Mouse (Mus musculus) liver, embryonic 16.5 days (tissue): ENCODE measurements around the gene Tmem131l. TPM values are rescaled to one million over a fixed set of nuclear protein-coding genes. Genes with fewer than 3 reads are reported as not detected.

Experiments
- ATAC-seq: fragments of 200-750 bp; cut with Nextera tagmentation; 2 replicates; pipeline ENCODE4 v1.8.0; 2017; ENCODE audit warnings: low read depth, mild to moderate bottlenecking, moderate number of reproducible peaks, moderate library complexity
- H3K27ac ChIP-seq: fragments of 300-500 bp; sonication (generic); 2 replicates; pipeline ENCODE4 v1.5.1; 2014; ENCODE audit warnings: mild to moderate bottlenecking, low read length
- H3K27me3 ChIP-seq: fragments of 300-500 bp; sonication (generic); 2 replicates; pipeline ENCODE4 v1.6.1; 2014; ENCODE audit warnings: low read depth, low read length, mixed read lengths; ENCODE audit not compliant: control insufficient read depth, insufficient read depth
- H3K36me3 ChIP-seq: fragments of 300-500 bp; sonication (generic); 2 replicates; pipeline ENCODE4 v1.6.1; 2014; ENCODE audit warnings: mild to moderate bottlenecking; ENCODE audit not compliant: control insufficient read depth, insufficient read depth
- H3K4me1 ChIP-seq: fragments of 300-500 bp; sonication (generic); 2 replicates; pipeline ENCODE4 v1.6.1; 2014; ENCODE audit warnings: low read depth, low read length, mixed read lengths; ENCODE audit not compliant: control insufficient read depth
- H3K4me2 ChIP-seq: fragments of 300-500 bp; sonication (generic); 2 replicates; pipeline ENCODE4 v1.6.1; 2014; ENCODE audit warnings: low read depth, low read length, mixed read lengths
- H3K4me3 ChIP-seq: fragments of 300-500 bp; sonication (generic); 2 replicates; pipeline ENCODE4 v1.5.1; 2014; ENCODE audit warnings: low read depth, mild to moderate bottlenecking, low read length
- H3K9ac ChIP-seq: fragments of 300-500 bp; sonication (generic); 2 replicates; pipeline ENCODE4 v1.6.1; 2014; ENCODE audit warnings: low read depth, low read length
- H3K9me3 ChIP-seq: fragments of 300-500 bp; sonication (generic); replicated peaks from 2 replicates; pipeline ENCODE4 v1.6.1; 2016; ENCODE audit warnings: low read length; ENCODE audit not compliant: control insufficient read depth
- WGBS: fragments of 180-500 bp; shearing (Covaris S2); extraction: QIAGEN DNeasy Blood & Tissue Kit; methylation state at CpG from one replicate; pipeline ENCODE4 v1.1.7; 2014; ENCODE audit not compliant: insufficient replicate concordance; 5-methylcytosine and 5-hydroxymethylcytosine counted together
- polyA plus RNA-seq: library from polyadenylated mRNA; unstranded; fragments of >200 nt; fragmentation: Nextera tagmentation; extraction: Ambion mirVana; gene quantifications from 2 replicates; pipeline ENCODE4 v1.2.1, GENCODE M21; 2015

Gene Tmem131l
- polyA plus RNA-seq, 1 experiment from 2014 or later: 29.8 TPM

DNA sequence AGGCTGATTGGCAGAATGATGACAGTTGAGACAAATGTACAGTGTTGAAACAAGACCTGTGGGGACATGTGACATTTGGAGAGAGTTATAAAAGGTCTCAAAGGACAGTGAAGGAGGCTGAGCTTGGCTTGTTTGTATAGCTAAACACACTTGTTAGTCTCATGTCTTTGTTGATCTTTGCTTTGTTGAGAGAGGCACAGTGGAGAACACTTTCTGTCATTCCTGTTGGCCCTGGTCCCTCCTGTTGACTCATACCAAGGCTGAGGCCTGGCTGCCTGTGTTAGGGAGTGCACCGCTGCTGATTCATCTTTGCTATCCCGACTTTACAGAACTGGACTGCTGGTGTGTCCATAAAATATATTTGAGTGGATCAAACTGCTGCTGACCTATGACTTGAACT is 174.8 kb downstream of the Tmem131l start:
- Histone ChIP-seq H3K27ac (no peak overlapping the region), H3K4me1 (no peaks in the 10 kb centered on the region), H3K9ac (no peak overlapping the region), H3K36me3 (no peaks in the 10 kb centered on the region), H3K4me2 (no peak overlapping the region), H3K4me3 (no peak overlapping the region), H3K27me3 (no peaks in the 10 kb centered on the region), H3K9me3 (no peaks in the 10 kb centered on the region)
- 57% methylated on average over 2 of the region's 2 CpGs for WGBS
- ATAC-seq: peak; percentile 78

DNA sequence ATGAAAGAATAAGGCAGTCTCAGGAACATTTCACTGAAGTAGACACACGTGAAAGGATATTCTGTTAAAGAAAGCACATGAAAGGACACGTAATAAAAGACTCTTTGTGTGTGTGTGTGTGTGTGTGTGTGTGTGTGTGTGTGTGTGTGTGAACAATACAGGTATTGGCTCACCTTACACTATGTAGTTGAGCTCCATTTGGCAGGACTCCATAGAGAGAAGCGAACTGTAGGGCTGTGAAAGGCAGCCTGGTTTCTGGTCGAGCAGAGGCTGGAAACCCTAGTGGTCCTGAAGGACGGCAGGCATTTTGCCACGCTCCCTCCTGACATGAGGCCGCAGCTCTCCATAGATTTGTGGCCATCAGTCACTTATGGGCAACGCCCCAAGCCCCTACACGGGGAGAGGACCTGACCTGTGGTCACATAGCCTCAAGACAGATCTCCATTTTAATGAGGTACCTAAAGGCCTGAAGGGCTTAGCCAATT is 175.9 kb downstream of the Tmem131l start:
- Histone ChIP-seq H3K4me2 (no peak overlapping the region), H3K27ac (no peak overlapping the region), H3K27me3 (no peaks in the 10 kb centered on the region), H3K9ac (no peak overlapping the region), H3K4me1 (no peaks in the 10 kb centered on the region), H3K9me3 (no peaks in the 10 kb centered on the region), H3K4me3 (no peak overlapping the region), H3K36me3 (no peaks in the 10 kb centered on the region)
- WGBS: 64% methylated on average over 9 of the region's 9 CpGs
- ATAC-seq: no peak

DNA sequence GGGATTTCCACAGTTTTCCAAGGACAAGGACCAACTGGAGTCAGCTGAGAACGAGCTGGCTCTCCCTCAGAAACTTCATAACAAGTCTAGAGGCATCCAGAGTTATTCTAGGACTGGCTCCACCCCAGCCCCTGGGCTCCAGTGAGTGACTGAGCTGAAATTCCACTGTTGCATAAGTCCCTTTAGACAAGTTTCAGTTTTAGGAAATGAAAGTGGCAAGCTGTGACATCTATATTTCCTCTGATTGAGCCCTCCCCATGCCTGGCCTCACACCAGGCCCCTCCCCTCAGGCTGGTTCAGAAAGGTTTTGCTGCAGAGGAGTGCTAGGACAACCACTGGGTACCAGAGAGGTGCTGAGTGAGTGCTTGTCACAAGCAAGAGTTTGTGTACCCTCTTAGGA is 177.0 kb downstream of the Tmem131l start:
- Histone ChIP-seq H3K27me3 (no peaks in the 10 kb centered on the region), H3K9ac (no peak overlapping the region), H3K27ac (peak overlapping the region; percentile 4; the same call in 1 of the 2 replicates), H3K9me3 (no peaks in the 10 kb centered on the region), H3K4me3 (no peak overlapping the region), H3K4me2 (no peak overlapping the region), H3K36me3 (no peaks in the 10 kb centered on the region), H3K4me1 (no peaks in the 10 kb centered on the region)
- WGBS: 3% methylated on average over 1 of the region's 1 CpGs
- ATAC-seq: peak; percentile 70

DNA sequence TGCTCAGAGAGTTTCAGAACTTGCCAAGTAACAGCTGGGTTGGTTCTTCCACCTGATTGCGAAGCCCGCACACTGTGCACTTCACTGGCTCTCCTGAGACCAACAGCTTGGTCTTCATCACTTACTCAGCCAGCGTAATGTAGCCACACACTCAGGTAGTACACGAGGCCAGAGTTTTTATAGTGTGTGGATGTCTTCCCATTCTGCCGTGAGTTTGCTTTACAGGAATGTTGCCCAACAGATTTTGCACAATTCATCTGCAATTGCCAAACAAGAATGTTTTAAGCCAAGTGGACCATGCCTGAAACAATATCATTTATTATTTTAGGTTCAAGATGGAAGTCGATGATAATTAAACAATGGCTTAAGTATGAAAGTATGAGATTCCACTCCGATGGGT is 180.4 kb downstream of the Tmem131l start:
- Histone ChIP-seq H3K4me1 (no peaks in the 10 kb centered on the region), H3K27me3 (no peaks in the 10 kb centered on the region), H3K9me3 (no peaks in the 10 kb centered on the region), H3K4me3 (no peak overlapping the region), H3K9ac (no peak overlapping the region), H3K36me3 (no peaks in the 10 kb centered on the region), H3K27ac (0 out of 2 replicates have a peak overlapping the region, but pooled peaks have one; percentile 38), H3K4me2 (no peak overlapping the region)
- WGBS: 67% methylated on average over 7 of the region's 7 CpGs
- ATAC-seq: no peak

DNA sequence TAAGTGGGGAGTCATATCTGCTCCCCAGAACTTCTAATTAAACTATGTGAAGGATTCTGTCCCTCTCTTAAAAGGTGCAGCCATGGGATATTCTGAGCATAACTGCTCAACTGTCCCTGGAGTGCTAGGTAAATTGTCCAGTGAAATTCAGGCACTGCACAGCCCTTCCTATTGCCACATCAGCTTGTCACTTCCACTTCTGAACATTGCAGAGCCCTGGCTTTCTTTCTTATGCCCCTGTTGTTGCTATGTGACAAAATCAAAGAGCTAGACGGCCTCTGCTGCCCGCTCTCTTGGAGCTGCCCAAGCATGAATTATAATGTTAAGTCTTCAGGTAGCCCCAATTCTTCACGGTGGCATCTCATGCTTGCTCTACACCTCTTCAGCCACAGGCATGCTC is 180.9 kb downstream of the Tmem131l start:
- H3K4me2 ChIP-seq: no peak overlapping the region
- no peaks in the 10 kb centered on the region for H3K4me1 ChIP-seq
- ATAC-seq: no peak
- H3K9me3 ChIP-seq: no peaks in the 10 kb centered on the region
- no peaks in the 10 kb centered on the region for H3K36me3 ChIP-seq
- H3K27me3 ChIP-seq: no peaks in the 10 kb centered on the region
- WGBS: 61% methylated on average over 3 of the region's 3 CpGs
- H3K9ac ChIP-seq: no peak overlapping the region
- H3K4me3 ChIP-seq: no peak overlapping the region
- peak overlapping the region; percentile 38; the same call in 1 of the 2 replicates for H3K27ac ChIP-seq

DNA sequence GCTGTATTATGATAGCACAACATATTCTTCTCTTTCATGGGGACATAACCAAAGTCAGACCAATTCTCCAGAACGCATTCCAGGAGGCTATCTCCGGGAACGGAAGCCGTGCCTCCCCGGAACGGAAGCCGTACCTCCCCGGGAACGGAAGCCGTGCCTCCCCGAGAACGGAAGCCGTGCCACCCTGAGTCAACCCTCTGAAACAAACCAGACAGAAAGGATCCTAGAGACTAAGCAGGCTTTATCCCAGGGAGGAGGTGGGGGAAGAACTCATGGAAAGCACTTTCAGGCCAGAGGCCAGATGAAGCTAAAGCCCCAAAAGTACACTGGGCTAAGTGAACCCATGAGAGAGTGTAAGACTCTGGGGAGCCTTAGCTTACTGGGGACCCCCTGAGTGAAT is 182.4 kb downstream of the Tmem131l start:
- Histone ChIP-seq H3K9me3 (no peaks in the 10 kb centered on the region), H3K27me3 (no peaks in the 10 kb centered on the region), H3K27ac (no peak overlapping the region), H3K4me3 (no peak overlapping the region), H3K4me1 (no peaks in the 10 kb centered on the region), H3K9ac (no peak overlapping the region), H3K4me2 (no peak overlapping the region), H3K36me3 (no peaks in the 10 kb centered on the region)
- WGBS: 81% methylated on average over 13 of the region's 13 CpGs
- no peak for ATAC-seq

DNA sequence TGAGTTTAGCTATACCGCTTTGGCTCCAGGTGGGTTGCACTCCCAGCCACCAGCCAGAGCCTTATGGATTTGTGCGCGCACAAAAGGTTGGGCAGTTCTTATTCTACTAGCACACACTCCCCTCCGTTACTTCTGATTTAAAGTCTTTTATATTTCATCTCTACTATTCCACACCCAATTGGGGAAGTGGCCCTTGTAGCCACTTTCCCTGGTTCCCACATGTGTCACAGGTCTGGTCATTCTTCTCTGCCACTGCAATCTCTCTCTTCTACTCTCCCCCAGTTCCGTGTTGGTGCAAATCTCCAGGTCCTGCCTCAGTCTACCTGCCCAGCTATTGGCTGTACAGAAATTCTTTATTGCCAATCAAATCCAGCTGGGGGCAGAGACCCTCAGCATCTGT is 184.3 kb downstream of the Tmem131l start:
- Histone ChIP-seq H3K27ac (no peak overlapping the region), H3K4me2 (no peak overlapping the region), H3K4me1 (no peaks in the 10 kb centered on the region), H3K27me3 (no peaks in the 10 kb centered on the region), H3K4me3 (no peak overlapping the region), H3K9ac (no peak overlapping the region), H3K36me3 (no peaks in the 10 kb centered on the region), H3K9me3 (no peaks in the 10 kb centered on the region)
- WGBS: 72% methylated on average over 5 of the region's 5 CpGs
- no peak for ATAC-seq

DNA sequence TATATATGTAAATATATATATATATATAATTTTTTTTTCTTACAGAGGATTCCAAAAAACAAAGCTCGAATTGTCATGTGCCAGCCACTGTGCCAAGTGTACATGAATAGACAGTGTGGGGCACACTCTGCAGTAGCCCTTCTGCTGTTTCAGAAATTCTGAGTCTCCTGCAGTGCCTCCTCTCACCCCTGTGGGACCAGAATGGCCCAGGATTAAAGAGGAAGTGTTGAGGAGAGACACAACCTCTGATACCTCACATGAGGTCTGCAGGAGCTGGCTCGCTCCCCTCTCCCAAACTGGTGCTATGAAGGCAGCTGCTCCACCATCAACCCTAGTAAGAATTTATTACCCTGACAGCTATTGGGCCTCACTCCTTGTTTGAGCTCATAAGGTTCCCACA is 190.6 kb downstream of the Tmem131l start:
- H3K27ac ChIP-seq: no peak overlapping the region
- H3K36me3 ChIP-seq: no peaks in the 10 kb centered on the region
- no peak overlapping the region for H3K4me3 ChIP-seq
- WGBS: 54% methylated on average over 2 of the region's 2 CpGs
- no peak overlapping the region for H3K9ac ChIP-seq
- no peak overlapping the region for H3K4me2 ChIP-seq
- H3K4me1 ChIP-seq: no peaks in the 10 kb centered on the region
- no peaks in the 10 kb centered on the region for H3K27me3 ChIP-seq
- H3K9me3 ChIP-seq: no peaks in the 10 kb centered on the region
- no peak for ATAC-seq
